Mouse (Mus musculus) frontal cortex, adult 2 months (tissue): ENCODE data around the gene Golga1. TPM values are rescaled to one million over a fixed set of nuclear protein-coding genes. Genes with fewer than 3 reads are reported as not detected.

ENCODE experiments used
- DNase-seq, 2 experiments: peaks; one replicate each; pipeline ENCODE4 v3.0.0; 2022; ENCODE audit warnings: low spot score in 1 of 2; ENCODE audit errors: extremely low spot score in 1 of 2
- polyA plus RNA-seq: library from polyadenylated mRNA; depleted of rRNA; stranded (reverse); fragments of >200 nt; gene quantifications from 2 replicates; pipeline ENCODE4 v1.2.3, GENCODE M21; 2012

Golga1 gene
- polyA plus RNA-seq, 1 experiment = 40.7 TPM

- DNase-seq = peak; percentile 87 to 96
Observed at GRCm38 (mm10) chr2:39007865-39008264, 57.5 kb downstream of the Golga1 start.

GRCm38 (mm10) chr2:39006149-39006730 is 59.1 kb downstream of the Golga1 start:
- no peak for DNase-seq

DNA sequence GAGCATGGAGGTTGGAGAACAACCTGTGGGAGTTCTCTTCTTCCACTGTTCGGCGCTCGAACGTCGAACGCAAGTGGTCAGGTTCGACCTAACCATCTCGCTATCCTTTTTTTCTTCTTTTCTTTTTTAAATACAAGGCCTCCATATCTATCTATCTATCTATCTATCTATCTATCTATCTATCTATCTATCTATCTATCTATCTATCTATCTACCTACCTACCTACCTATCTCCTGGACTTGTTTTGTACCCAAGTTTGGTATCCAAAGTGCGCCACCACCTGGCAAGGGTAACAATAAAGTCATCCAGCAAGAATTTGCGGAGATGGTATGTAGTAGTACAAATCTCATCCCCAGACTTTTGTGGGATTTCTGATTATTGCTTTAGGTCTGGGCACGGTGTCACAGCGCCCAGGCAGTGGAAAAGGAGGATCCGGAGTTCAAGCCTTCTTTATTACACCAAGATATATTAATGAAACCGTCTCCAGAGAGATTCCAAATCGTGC is 59.7 kb downstream of the Golga1 start, which contains the start of gene Rpl35:
Gene Rpl35 (minus strand): TSS at position 51 of the 506 bp plus-strand sequence.
- DNase-seq = peak in 1 of 2 experiments; percentile 56

DNA sequence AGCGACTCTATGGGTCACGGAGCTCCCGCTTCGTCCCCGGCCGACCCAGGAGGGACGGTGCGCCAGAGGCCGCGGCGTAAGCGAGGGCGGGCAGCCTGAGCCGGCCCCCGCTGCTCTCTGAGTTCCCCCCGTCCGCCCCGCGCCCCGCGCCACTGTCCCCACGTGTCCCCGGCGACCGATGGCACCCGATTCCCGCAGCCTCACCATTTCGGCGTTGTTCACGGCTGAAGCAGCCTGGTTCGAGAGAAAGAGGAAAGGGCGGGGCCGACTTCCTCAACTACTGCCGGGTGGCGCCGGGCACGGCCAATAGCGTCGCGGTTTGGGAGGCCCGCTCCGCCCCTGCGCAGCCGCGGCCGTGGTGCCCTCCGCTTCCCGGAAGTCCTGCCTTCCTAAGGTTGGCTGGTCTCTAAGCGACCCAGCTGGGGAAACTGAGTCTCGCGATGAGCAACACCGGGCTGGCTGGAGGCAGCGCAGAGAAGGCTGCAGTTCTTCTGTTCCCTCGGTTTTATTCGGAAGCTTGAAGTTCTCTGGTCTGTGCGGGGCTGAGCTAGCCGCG is 60.4 kb downstream of the Golga1 start, which contains the start of gene Arpc5l:
Gene Arpc5l (plus strand): TSS at position 469 of the 556 bp plus-strand sequence.
- peak; percentile 84 to 94 for DNase-seq

DNA sequence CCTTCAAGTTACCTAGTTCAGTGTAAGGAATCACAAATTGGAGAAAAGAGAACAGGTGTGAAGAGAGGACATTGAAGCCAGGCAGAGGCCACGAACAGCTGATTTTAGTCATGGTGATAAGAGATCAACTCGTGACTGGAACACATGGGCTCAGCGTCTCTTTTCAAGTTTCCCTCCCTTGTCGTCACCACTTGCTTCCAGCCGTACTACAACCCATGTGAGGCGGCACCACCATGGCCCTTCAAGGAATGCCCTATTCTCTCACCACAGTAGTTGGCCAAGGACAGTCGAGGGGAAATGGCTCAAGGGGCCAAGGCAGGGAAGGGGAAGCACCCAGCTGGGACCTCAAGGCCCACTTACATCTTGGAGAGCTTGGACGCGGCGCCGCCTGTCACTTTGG is 61.0 kb downstream of the Golga1 start:
- DNase-seq = no peak

GRCm38 (mm10) chr2:39003512-39003911 is 61.8 kb downstream of the Golga1 start:
- DNase-seq = no peak

GRCm38 (mm10) chr2:39003106-39003505 is 62.2 kb downstream of the Golga1 start:
- DNase-seq = no peak

DNA sequence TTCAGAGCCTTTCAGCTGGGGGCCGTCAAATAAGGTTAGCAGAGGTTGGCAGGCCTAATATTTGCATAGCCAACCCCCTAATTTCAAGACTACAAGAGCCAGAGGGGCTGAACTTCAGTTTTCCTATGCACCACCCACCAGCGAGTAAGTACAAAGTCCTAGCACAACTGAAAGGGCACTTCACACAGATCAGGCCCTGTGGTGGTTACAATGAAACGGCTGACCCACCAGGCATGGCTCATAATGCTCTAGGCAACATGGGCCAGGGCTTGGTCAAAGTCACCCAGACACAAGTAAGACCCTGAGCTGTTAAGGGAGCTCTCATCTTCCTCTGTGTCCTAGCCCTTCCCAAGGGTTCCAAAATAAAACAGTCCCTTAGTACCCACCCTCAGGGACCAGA is 63.5 kb downstream of the Golga1 start:
- DNase-seq = no peak

DNA sequence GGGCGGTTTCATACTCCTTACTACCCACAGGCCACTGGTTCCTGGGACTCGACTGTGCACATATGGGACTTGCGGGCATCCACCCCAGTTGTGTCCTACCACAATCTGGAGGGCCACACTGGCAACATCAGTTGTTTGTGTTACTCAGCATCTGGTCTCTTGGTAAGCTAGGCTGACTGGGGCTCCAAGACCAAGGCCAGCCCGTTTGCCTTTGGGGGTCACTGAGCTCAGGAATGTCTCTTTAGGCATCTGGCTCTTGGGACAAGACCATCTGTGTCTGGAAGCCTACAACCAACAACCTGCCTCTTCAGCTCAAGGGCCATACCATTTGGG is 64.8 kb downstream of the Golga1 start:
- DNase-seq = no peak

GRCm38 (mm10) chr2:38999910-39000586 is 65.3 kb downstream of the Golga1 start:
- no peak for DNase-seq

DNA sequence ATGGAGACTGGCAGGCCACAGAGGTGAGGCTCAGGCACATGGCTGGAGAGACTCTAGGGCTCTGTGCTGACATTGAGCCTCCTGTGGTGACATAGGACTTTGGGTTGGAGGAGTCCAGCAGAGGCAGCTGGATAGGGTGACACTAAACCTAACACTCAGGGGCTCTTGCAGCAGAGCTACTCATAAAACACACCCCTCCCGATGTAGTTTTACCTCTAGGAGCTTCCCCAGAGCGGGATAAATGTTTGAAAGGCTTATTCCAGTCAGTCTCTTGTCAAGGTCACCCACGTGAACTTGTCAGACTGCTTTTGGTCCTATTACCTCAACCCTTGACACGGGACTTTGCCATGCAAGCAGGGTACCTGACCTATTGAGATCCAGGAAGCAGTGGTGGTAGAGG is 66.0 kb downstream of the Golga1 start:
- no peak for DNase-seq

- peak; percentile 86 to 95 for DNase-seq
Observed at GRCm38 (mm10) chr2:38997386-38998374, 67.7 kb downstream of the Golga1 start, which contains the start of gene Wdr38. TSS of gene Wdr38 (plus strand) at chr2:38997476.

DNA sequence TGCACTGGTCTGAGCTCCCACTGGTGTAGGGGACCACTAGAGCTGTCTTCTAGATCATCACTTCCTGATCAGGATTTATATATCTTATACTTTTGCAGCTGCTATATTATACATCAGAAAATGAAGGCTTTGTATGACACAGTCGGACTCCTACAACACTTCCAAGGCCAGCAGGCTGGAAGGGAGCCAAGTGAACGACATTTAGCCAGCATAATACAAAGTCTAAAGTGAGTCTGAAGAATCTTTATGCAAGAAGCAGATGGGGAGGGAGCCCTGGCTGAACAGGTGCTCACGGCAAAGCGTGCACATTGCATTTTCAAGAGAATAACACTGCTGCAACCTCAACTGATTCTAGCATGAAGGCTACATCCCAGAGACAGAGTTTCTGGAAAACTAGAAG is 72.9 kb downstream of the Golga1 start:
- peak in 1 of 2 experiments; percentile 45 for DNase-seq

DNA sequence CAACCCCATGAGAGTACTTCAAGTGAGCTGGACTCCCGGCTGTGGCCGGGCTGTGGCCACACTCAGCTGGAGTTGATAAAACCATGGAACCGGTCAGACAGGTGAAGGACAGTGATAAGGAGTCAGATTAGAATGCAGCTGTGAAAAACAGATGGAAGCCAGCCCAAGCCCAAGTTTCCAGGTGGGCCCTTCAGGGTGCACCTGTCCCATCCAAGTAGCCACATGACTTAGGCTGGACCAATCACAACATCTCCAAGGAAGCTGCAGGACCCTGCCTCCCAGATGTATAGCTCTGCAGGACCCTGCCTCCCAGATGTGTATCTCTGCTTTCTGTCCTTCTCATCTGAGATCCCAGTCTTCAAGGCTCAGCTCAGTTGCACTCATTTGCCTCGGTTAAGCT is 73.3 kb downstream of the Golga1 start:
- no peak for DNase-seq

- no peak for DNase-seq
Observed at GRCm38 (mm10) chr2:38988929-38989328, 76.4 kb downstream of the Golga1 start.

GRCm38 (mm10) chr2:38987803-38988510 is 77.4 kb downstream of the Golga1 start:
- DNase-seq = no peak

- DNase-seq = no peak
Observed at GRCm38 (mm10) chr2:38987371-38987770, 78.0 kb downstream of the Golga1 start.

DNA sequence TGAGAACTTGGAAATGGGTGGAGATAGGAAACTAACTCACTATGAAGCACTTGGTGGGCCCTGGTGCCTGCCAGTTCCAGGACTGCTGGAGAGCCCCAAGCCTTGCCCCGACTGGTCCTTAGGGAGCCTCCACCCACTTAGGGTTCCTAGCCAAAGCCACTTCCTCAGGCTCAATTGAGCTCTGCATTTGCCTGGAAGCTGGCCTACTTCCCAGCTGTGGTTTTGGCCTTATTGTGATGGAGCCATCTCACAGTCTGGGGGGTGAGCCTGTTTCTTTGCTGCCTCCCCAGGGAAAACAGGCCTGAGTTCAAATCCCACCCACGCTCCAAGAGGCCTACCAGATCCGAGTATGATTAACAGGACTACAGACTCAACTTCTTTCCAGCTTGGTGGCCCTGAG is 78.8 kb downstream of the Golga1 start:
- no peak for DNase-seq

GRCm38 (mm10) chr2:38983456-38983855 is 81.9 kb downstream of the Golga1 start:
- DNase-seq = no peak

DNA sequence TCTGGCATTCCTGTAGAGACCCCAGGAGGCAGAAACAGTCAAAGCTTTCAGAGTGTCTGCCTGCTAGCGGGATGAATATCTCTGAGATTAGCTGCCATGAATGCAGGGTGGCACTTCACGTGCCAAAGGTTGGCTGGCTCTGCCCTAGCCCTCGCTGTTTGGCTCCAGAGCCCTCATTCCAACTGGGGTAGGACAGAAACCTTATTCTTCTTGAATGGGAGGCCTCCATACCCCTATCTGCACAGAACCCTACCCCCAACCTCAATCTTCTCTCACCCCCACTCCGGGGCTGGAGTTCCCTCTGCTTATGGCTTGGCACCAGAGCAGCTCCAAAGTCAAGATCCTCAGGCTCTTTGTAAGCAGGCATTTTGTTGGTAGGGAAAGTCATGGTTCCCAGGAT is 87.5 kb downstream of the Golga1 start:
- no peak for DNase-seq
